Mouse (Mus musculus) heart, embryonic 15.5 days (tissue): Measurements from ENCODE around the gene Cuedc2. TPM values are rescaled to one million over a fixed set of nuclear protein-coding genes. Genes with fewer than 3 reads are reported as not detected.
A peak's percentile ranks its signal among the peaks of the same experiment; 100 is the strongest.

Experiments used
- ATAC-seq: fragments of 200-750 bp; cut with Nextera tagmentation; replicated peaks from 2 replicates; pipeline ENCODE4 v1.8.0; 2017; ENCODE audit warnings: low read depth, moderate TSS enrichment; ENCODE audit not compliant: insufficient number of reproducible peaks, insufficient read depth, low FRiP score
- H3K27ac ChIP-seq: fragments of 300-500 bp; sonication (generic); 2 replicates; pipeline ENCODE4 v1.5.1; 2015; ENCODE audit warnings: mild to moderate bottlenecking, inconsistent platforms
- H3K27me3 ChIP-seq: fragments of 300-500 bp; sonication (generic); 2 replicates; pipeline ENCODE4 v1.6.1; 2015; ENCODE audit warnings: inconsistent platforms
- H3K36me3 ChIP-seq: fragments of 300-500 bp; sonication (generic); 2 replicates; pipeline ENCODE4 v1.6.1; 2015; ENCODE audit warnings: mild to moderate bottlenecking, inconsistent platforms
- H3K4me1 ChIP-seq: fragments of 300-500 bp; sonication (generic); replicated peaks from 2 replicates; pipeline ENCODE4 v1.6.1; 2015; ENCODE audit warnings: inconsistent platforms
- H3K4me2 ChIP-seq: fragments of 300-500 bp; sonication (generic); 2 replicates; pipeline ENCODE4 v1.6.1; 2015; ENCODE audit warnings: inconsistent platforms, mild to moderate bottlenecking, moderate library complexity
- H3K4me3 ChIP-seq: fragments of 300-500 bp; sonication (generic); 2 replicates; pipeline ENCODE4 v1.5.1; 2015; ENCODE audit warnings: mild to moderate bottlenecking, inconsistent platforms
- H3K9ac ChIP-seq: fragments of 300-500 bp; sonication (generic); 2 replicates; pipeline ENCODE4 v1.6.1; 2015; ENCODE audit warnings: mild to moderate bottlenecking, inconsistent platforms
- H3K9me3 ChIP-seq: fragments of 300-500 bp; sonication (generic); replicated peaks from 2 replicates; pipeline ENCODE4 v1.6.1; 2016; ENCODE audit warnings: inconsistent platforms
- WGBS: fragments of 180-500 bp; shearing (Covaris S2); methylation state at CpG from one replicate; pipeline ENCODE4 v1.1.7; 2015; ENCODE audit warnings: mixed read lengths; 5-methylcytosine and 5-hydroxymethylcytosine counted together
- polyA plus RNA-seq: library from polyadenylated mRNA; unstranded; fragments of >200 nt; fragmentation: Nextera tagmentation; extraction: Ambion mirVana; gene quantifications from 2 replicates; pipeline ENCODE4 v1.2.1, GENCODE M21; 2015

Cuedc2 gene
- polyA plus RNA-seq, 1 experiment from 2014 or later = 118 TPM

DNA sequence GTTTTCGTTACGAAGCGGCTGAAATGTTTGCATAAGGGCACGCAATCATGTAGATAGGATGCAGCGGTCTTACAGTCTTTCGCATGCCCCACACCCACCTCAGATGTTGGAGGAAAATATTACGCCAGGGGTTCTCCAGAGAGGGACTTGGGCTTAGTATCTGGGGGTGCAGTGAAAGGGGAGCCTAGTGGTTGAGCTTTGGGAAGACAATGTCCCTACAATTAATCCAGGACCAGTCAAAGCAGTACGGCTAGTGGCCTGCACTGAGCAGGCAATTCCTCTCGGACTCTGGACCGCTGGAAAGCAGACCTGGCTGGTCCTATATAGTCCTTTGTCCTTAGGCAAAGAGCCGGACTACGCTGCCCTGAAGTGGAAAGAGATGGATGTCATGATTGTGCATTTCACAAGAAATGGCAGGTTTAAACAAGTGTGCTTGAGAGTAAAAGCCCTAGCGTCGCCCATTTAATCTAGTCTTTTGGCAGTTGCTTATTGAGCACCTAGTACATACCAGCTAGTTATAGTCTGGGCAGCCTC is 10.9 kb downstream of the Cuedc2 start:
- H3K27me3 ChIP-seq = peaks cover 48% of the 10 kb centered on the region
- ATAC-seq = no peak
- no peak overlapping the region; the same call in 1 of the 2 replicates for H3K9ac ChIP-seq
- peak overlapping the region; percentile 93 for H3K4me2 ChIP-seq
- H3K9me3 ChIP-seq = no peaks in the 10 kb centered on the region
- peaks cover 11% of the 10 kb centered on the region; the same call in 1 of the 2 replicates for H3K36me3 ChIP-seq
- H3K4me1 ChIP-seq = peaks cover 31% of the 10 kb centered on the region
- peak overlapping the region; percentile 86 for H3K27ac ChIP-seq
- peak overlapping the region; percentile 68 for H3K4me3 ChIP-seq
- WGBS = 26% methylated on average over 14 of the region's 14 CpGs

- peaks cover 8% of the 10 kb centered on the region; the same call in 1 of the 2 replicates for H3K36me3 ChIP-seq
- H3K27ac ChIP-seq = peak within 1 kb of the TSS; percentile 86
- peak within 1 kb of the TSS; percentile 62 for H3K9ac ChIP-seq
- peaks cover 56% of the 10 kb centered on the region for H3K27me3 ChIP-seq
- no peaks in the 10 kb centered on the region for H3K9me3 ChIP-seq
- under 1% methylated on average over 35 of the region's 35 CpGs for WGBS
- peak within 1 kb of the TSS; percentile 68 for H3K4me3 ChIP-seq
- ATAC-seq = no peak
- H3K4me2 ChIP-seq = peak within 1 kb of the TSS; percentile 93
- H3K4me1 ChIP-seq = peaks cover 31% of the 10 kb centered on the region
These were observed 11.7 kb downstream of the Cuedc2 start, which contains the start of gene Psd for GRCm38 (mm10) chr19:46326756-46327305. TSS of gene Psd (minus strand) at chr19:46327156.

GRCm38 (mm10) chr19:46326019-46326755 is 12.3 kb downstream of the Cuedc2 start:
- 6% methylated on average over 29 of the region's 29 CpGs for WGBS
- H3K4me3 ChIP-seq = no peak overlapping the region
- H3K4me2 ChIP-seq = 0 out of 2 replicates have a peak overlapping the region, but pooled peaks have one; percentile 93
- H3K9ac ChIP-seq = no peak overlapping the region
- no peak for ATAC-seq
- H3K36me3 ChIP-seq = peaks cover 5% of the 10 kb centered on the region; the same call in 1 of the 2 replicates
- H3K27me3 ChIP-seq = peaks cover 63% of the 10 kb centered on the region
- H3K27ac ChIP-seq = no peak overlapping the region
- no peaks in the 10 kb centered on the region for H3K9me3 ChIP-seq
- peaks cover 34% of the 10 kb centered on the region for H3K4me1 ChIP-seq

GRCm38 (mm10) chr19:46324918-46325317 is 13.6 kb downstream of the Cuedc2 start:
- Histone ChIP-seq H3K36me3 (no peaks in the 10 kb centered on the region), H3K4me1 (peaks cover 32% of the 10 kb centered on the region), H3K4me2 (no peak overlapping the region), H3K9ac (no peak overlapping the region), H3K4me3 (no peak overlapping the region), H3K27me3 (peaks cover 75% of the 10 kb centered on the region), H3K27ac (no peak overlapping the region), H3K9me3 (no peaks in the 10 kb centered on the region)
- 43% methylated on average over 5 of the region's 5 CpGs for WGBS
- no peak for ATAC-seq

- H3K4me3 ChIP-seq = no peak overlapping the region
- no peak overlapping the region for H3K9ac ChIP-seq
- no peaks in the 10 kb centered on the region for H3K9me3 ChIP-seq
- WGBS = 56% methylated on average over 11 of the region's 11 CpGs
- H3K27ac ChIP-seq = no peak overlapping the region
- ATAC-seq = no peak
- peaks cover 81% of the 10 kb centered on the region for H3K27me3 ChIP-seq
- H3K4me1 ChIP-seq = peaks cover 27% of the 10 kb centered on the region
- no peak overlapping the region for H3K4me2 ChIP-seq
- H3K36me3 ChIP-seq = no peaks in the 10 kb centered on the region
These were observed 14.1 kb downstream of the Cuedc2 start for GRCm38 (mm10) chr19:46324366-46324765.

GRCm38 (mm10) chr19:46323716-46324115 is 14.8 kb downstream of the Cuedc2 start:
- no peak for ATAC-seq
- Histone ChIP-seq H3K4me2 (no peak overlapping the region), H3K27me3 (peaks cover 87% of the 10 kb centered on the region), H3K36me3 (no peaks in the 10 kb centered on the region), H3K27ac (no peak overlapping the region), H3K9me3 (no peaks in the 10 kb centered on the region), H3K4me3 (no peak overlapping the region), H3K4me1 (peaks cover 27% of the 10 kb centered on the region), H3K9ac (no peak overlapping the region)
- WGBS = 64% methylated on average over 5 of the region's 5 CpGs

DNA sequence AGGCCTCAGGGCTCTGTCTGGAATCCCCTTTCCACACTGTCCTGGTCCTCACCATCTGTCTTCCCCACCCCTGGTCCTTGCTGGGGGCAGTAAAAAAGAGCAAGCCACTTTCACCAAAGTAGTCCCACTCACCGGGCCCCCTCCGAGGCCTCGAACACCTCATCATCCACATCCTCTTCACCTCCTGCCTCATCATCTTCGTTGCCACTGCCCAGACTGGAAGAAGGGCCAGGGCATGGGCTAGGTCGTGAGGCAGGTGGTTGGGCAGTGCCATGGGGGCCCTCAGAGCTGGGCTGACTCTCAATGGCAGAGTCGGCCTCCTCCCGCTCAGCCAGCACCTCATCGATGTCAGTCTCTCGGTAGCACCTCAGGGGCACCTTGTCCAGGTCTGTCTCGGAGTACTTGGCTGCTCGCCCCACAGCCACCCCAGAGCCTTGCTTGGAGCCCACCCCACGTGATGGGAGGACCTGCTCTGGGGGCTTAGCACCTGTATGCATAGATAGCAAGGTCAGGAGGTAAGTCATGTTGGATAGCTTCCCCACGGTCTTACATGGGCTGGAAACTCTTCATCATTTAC is 15.4 kb downstream of the Cuedc2 start:
- WGBS = 68% methylated on average over 13 of the region's 13 CpGs
- ATAC-seq = no peak

GRCm38 (mm10) chr19:46322144-46322995 is 16.1 kb downstream of the Cuedc2 start:
- no peak for ATAC-seq
- no peaks in the 10 kb centered on the region for H3K36me3 ChIP-seq
- H3K4me2 ChIP-seq = no peak overlapping the region
- H3K27me3 ChIP-seq = peaks cover 100% of the 10 kb centered on the region
- no peaks in the 10 kb centered on the region for H3K9me3 ChIP-seq
- H3K4me3 ChIP-seq = no peak overlapping the region
- H3K4me1 ChIP-seq = peaks cover 32% of the 10 kb centered on the region
- no peak overlapping the region for H3K9ac ChIP-seq
- 43% methylated on average over 11 of the region's 11 CpGs for WGBS
- H3K27ac ChIP-seq = no peak overlapping the region

More for the DNA sequence above, 15.4 kb downstream of the Cuedc2 start:
- H3K36me3 ChIP-seq = no peaks in the 10 kb centered on the region
- no peaks in the 10 kb centered on the region for H3K9me3 ChIP-seq
- H3K9ac ChIP-seq = no peak overlapping the region
- no peak overlapping the region for H3K4me2 ChIP-seq
- no peak overlapping the region for H3K4me3 ChIP-seq
- peaks cover 94% of the 10 kb centered on the region for H3K27me3 ChIP-seq
- peaks cover 32% of the 10 kb centered on the region for H3K4me1 ChIP-seq
- H3K27ac ChIP-seq = no peak overlapping the region

DNA sequence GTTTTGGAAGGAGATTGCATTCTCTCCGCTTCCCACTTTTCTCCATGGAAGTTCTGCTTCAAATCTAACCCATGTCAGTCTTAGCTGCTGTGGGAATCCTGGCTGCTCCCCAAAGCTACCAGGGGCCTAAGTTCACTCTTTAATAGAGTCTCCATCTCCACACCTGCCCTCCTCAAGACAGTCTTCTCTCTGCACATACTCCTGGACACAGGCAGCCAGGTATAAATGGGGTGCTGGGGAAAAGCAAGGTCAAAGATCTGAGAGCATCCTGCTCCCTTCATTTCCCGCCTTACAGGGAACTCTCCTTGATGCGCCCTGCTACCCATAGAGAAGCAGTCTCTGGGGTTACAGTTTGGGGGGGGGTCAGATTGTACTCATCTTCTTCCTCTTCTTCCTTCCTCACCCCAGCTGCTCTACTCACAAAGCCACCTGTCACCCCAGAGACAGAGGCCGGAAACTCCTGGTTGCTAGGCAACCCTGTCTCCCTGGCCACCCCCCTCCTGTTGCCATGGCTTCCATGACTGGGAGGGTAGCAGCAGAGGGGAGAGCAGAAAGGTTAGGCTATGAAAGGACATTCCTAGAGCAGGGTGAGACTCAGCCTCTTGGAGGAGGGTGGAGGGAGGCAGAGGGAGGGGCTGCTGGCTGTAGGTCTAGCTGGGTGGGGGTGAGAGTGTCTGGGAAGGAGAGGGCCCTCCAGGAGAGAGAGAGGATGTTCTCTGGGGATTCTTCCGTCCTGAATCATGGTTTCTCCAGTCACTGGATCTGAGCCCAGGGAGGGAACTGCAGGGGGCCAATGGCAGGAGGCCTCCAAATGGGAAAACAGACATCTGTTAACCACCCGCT is 17.2 kb downstream of the Cuedc2 start:
- ATAC-seq = no peak
- 28% methylated on average over 6 of the region's 6 CpGs for WGBS
- no peak overlapping the region for H3K4me3 ChIP-seq

DNA sequence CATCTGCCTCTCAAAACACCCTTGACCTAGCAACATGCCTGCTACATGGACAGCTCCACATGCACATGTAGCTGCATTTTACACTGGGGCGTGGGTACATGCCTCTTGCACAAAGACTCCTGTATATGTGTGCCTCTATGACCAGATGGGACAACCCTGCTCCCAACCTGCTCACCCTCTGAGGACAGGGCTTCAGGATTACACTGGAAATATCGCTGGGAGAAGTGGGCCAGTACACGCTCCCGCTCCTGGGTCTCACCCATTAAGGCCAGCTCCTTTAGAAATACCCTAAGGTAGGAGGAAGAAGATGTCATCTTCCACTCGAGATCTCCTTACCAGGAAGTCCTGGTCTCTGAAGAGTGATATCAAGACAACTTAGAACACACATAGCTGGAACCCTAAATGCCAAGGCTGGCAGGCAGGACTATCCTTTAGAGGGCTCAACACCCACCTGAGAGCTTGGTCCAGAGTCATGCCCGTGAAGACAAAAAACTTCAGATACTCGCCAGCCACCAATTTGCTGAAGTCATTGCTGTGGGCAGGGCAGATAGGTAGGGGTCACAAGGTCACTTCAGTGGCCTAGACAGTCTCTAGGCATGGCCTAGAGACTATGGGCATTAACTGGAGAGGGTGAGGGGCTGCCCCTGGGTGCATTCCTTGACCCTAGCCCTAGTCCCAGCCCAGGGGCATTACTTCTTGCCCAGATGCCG is 18.3 kb downstream of the Cuedc2 start:
- WGBS = 69% methylated on average over 8 of the region's 8 CpGs
- Histone ChIP-seq H3K9me3 (no peaks in the 10 kb centered on the region), H3K27me3 (peaks cover 96% of the 10 kb centered on the region), H3K4me2 (no peak overlapping the region), H3K36me3 (no peaks in the 10 kb centered on the region), H3K9ac (no peak overlapping the region), H3K4me1 (peaks cover 38% of the 10 kb centered on the region), H3K27ac (no peak overlapping the region), H3K4me3 (no peak overlapping the region)
- no peak for ATAC-seq

More for the DNA sequence above, 17.2 kb downstream of the Cuedc2 start:
- Histone ChIP-seq H3K4me2 (no peak overlapping the region), H3K36me3 (no peaks in the 10 kb centered on the region), H3K9me3 (no peaks in the 10 kb centered on the region), H3K27ac (no peak overlapping the region), H3K9ac (no peak overlapping the region), H3K27me3 (peaks cover 100% of the 10 kb centered on the region), H3K4me1 (peaks cover 32% of the 10 kb centered on the region)
